Mouse (Mus musculus) retina, postnatal 1 day (tissue): ENCODE data around the gene Iqca.

Experiments
- DNase-seq: peaks from one replicate; pipeline ENCODE4 v3.0.0-alpha.2; 2012

Iqca gene

DNA sequence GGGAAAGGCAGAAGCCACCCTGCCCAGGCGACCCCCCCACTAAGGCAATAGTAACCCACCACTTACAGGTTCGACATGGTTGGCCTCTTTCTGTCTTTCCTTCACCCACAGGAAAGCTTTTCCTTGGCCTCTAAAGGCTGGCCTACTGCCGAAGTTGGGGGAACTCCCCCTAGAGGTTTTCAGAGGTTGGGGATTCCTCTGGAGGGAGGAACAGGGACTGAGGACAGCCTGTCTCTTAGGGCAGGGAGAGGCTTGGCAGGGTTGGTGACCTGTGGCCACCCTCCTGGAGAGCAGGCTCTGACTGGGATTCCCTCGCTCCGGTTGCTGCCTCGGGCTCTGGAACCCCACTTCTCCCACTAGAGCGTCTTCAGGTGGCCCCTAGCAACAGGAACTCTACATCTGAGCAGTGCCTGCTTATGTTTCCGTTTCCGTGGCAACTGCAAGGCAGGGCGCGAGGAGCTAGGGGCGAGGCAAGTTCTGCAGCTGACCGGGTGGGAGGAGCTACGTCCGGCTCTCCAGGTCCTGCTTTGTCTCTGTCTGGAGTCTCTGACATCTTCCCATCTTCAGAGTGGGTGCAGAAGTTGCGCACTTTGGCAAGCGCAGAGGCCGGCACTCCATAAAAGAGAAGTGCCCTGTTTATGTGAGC lies at the start of gene Iqca:
TSS of gene Iqca (minus strand) at position 303 of the 646 bp plus-strand sequence.
- peak; percentile 86 for DNase-seq

DNA sequence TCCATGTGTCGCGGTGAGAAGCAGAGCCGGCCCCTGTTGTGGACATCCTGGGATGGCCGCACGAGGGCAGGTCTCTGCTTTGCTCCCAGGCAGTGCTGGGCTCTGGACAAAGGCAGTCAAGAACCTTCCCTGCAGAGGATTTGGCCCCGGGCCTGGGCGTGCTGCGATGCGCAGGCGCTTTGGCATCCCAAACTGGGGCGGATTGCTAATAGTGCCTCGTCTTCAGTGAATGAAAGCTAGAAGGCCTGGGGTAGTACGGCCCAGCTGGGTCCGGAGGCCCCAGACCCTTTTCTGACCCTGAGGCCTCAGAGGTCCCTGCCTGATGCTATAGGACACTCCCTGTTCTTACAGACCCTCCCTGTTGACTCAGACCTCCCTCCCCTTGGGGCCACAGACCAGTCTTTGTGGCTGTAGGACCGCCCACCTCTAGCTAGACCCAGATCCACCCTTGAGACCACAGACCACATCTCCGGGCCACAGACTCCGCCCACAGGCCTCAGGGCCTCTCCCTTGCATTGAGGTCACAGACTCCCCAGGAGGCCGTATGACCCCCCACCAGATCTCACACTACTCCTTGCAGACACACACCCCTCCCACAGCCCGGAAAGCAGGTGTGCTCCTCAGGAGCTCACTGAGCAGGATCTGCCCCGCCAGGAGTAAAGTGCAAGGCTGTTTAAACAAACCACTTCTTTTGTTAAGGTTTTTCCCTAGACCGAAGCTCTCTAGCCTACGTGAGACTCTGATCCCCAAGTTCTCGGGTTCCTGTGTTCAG lies 49.2 kb upstream of the Iqca start:
- peak; percentile 78 for DNase-seq

DNA sequence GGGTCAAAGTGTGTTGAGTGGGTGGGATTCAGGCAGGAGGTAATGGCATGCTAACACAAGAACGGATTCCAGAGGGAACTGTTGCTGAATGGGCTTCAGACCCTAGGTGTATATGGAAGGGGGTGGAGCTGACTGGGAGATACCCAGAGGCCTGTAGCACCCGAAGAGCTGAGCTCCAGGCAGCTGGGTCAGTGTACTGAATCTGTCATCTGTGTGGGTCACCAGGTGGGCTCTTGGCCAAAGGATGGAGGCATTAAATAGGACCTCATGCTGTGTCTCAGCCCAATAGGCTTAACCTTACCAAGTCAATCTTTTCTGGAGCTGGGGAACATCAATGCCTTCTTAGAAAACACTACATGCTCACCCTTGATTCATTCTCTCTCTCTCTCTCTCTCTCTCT lies 48.5 kb upstream of the Iqca start:
- no peak for DNase-seq

DNA sequence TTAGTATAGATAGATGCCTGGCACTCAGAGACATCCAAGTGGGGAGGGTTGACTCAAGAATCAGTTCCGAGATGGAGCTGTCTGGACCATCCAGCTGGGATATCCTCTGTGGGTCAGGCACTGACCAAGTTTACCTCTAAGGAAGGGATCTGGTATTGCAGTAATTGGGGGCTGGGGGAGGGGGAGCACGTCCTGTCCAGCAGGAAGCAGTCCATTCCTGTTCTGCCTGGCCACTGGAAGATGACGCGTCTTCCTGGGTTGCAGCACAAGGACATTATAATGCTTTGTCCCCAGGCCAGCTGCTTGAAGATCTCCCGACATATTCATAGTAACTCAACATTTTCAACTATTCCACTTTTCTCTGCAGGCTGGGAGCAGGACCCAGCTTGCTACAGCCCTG lies 48.0 kb upstream of the Iqca start:
- DNase-seq: no peak

DNA sequence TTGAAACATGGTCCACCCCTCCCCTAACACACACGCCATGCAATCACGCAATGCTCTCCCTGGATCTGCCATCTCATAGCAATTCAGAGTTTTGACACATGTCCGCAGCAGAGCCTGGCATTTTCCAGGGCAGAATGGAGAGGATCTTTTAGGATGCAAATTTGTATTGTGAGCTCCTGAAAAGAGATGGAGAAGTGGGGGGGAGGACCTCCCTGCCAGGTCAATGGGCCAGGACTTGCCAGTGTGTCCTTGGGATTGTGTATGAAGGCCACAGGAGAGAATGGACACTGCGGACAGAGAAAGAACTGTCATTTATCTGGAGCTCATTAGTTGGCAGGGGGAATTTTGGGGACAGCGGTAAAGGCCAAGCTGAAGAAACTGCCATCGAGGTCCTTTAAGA lies 35.8 kb upstream of the Iqca start:
- DNase-seq: no peak

DNA sequence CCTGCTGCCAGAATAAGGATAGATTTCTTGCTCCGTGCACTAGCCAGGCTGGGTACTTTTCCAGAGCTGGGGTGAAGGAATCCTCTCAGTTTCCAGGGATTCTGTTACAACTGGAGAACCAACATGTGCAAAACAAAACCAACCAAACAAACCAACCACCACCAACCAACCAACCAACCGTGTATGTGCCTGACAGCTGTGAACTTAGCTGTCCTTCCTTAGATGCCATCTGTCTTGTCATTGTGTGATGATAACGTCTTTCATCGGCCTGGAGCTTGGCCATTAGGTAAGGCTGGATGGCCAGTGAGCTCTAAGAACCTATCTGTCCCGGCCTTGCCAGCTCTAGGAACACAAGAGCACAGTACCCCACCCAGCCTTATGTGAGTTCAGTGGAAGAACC lies 33.7 kb upstream of the Iqca start:
- no peak for DNase-seq

DNA sequence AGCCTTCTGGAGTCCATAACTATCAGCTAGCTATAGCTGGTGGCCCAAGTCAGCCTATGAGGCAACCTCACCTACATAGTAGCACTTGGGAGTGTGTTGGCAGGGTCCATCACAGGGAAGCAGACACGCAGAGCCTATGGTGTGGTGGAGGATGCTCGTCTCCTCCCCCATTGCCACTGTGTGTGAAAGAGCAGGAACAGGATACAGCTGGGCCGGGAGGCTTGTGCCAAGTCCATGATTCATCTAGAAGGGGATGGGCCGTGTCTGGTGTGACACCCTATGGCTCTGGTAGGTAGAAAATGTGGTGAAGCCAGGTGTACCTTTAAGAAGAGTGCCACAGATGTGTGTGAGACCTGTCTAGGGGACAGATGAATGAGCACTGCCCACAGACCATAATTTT lies 33.0 kb upstream of the Iqca start:
- no peak for DNase-seq

DNA sequence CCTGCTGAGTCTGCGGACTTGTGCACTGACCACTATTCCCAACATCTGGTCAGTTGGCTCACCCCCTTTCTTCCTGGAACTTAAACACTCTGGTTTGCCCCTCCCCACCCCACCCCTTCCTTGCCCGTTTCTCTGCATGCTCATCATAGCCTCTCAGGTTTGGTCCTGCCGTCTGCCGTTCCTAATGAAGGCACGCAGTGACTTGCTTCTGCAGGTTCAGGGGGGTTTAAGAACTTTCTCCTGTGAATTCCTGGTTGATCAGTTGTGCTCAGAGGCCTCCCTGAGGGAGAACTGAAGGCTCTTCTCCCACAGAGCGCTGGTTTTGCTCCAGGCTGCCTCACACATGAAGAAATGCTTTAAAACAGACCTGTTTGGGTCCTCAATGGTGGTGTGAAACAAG lies 30.4 kb upstream of the Iqca start:
- DNase-seq: no peak

DNA sequence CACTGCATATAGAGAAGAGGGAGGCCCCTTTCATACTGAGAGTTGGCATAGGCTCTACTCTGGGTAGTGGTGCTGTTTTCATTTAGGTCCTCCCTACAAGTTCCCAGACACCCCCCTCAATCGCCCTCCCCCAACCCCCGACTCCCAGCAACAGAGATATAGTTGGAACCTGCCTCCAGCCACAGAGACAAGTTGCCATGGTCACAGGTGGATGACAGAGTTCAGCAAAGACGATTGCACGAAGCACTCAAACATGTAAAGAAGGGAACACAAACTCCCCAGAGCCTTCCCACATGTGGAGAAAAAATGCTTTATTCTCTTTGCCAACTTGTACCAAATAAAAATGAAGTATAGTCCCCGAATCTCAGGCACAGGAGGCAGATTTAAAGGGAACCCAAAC lies 29.3 kb upstream of the Iqca start:
- no peak for DNase-seq

DNA sequence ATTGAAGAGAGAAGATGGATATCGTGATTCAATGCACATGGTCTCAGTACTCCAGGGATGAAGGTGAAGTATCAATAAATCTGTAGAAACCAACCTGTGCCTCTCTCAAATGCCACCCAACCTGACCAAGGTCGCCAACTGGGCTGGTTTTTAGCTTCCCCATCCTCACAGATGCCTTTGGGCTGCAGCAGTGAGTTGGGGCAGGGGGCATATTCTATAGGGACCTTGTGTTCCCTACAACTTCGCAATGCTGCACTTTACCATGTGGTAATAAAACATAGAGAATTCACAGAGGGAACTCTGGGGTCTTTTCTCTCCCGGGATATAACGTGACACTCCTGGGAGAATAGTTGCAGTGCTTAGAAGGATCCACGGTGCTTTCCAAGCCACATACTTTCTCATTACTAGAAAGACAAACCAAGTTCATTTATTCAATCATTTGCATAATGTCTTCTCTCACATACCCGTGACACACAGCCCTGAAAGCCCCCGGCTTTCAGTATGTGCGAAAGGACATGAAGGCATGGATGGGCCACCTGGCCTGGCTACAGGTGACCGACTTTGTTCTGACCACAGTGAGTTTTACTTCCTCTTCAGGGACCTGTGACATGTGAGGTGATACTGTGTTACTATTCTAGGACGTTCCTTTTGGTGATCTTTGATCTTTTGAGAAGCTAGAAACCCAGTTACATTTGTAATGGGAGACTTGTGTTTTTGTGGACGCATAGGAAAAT lies 27.9 kb upstream of the Iqca start:
- DNase-seq: no peak

DNA sequence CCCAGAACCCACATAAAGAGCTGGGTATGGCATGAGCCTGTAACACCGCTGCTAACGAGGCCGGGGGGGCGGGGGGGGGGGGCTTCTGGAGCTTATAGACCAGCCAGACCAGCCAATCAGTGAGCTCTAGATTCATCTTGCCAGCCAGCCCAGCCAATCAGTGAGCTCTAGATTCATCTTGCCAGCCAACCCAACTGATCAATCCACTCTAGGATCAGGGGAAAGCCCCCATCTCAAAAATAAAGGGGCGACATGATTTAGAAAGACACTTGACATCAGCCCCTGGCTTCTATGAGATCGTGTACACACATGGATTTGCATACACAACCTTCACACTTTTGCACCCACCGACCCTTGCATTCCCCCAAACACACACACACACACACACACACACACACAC lies 27.3 kb upstream of the Iqca start:
- DNase-seq: no peak

DNA sequence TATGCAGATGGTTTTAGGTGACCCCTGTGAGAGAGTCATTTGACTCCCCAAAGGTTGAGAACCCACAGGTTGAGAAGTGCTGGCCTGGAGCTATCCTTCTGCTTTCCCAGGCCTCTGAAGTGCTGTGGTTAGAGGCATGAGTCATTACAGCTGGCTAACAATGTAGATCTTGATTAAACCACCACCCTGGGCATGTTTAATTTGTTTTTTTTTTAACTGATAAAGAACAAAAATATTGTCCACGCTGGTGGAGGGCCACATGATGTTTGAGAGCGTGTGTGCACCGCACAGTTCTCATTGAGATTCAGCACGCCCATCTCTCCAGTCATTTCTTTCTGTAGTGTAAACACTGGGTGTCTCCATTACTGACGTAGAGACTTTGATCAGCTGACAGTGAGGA lies 24.8 kb upstream of the Iqca start:
- DNase-seq: no peak

DNA sequence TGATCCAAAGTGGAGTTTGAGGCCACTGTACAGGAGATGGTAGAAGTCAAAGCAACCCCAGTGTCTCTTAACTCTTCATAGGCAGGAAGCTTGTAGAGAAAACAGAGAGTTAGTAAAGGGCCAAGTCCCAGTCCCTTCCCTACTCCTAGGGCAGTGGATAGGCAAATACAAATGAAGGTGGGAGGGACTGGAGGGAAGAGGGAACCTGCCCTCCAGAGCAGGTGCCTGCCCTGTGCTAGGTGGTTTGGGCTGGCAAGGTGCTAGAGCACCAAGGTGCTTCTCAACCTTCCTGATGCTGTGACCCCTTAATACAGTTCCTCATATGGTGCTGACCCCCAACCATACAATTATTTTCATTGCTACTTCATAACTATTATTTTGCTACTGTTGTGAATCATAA lies 24.4 kb upstream of the Iqca start:
- DNase-seq: no peak

DNA sequence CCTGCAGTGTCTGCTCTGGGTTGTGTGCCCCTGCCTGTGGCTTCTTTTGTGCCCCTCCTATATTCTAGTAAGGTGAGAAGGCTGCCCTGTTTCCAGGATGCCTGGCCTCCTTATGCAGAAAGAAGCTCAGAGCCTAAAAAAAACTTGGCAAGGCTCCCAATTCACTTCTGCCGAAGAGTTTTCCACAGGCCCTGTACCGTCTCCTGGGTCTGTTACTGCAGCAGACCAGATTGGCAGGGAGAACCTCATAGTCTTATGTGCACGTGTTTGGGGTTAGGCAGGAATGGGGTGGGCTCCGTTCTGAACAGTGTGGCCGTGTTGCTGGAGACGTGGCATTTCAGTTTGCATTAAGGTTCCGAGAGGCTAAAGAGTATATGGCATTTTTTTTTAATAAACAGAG lies 23.0 kb upstream of the Iqca start:
- no peak for DNase-seq

DNA sequence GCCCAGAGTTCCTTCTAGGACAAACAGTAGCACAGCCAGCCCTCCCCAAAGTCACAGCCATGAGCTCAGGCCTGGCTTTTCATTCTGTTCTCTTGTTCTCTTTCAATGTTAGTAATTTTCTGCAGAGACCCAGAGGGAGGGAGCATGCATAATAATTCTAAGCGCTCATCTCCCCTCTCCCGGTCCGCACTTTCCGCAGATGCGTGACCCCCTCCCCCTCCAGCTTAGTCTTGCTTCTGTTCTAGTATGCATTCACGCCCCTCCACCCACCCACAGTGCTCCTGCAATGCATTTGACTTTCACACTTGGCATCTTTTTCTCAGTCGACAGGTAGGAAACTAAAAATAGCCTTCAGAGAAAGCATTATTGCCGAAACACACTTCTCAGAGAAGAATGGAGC lies 21.1 kb upstream of the Iqca start:
- DNase-seq: no peak

DNA sequence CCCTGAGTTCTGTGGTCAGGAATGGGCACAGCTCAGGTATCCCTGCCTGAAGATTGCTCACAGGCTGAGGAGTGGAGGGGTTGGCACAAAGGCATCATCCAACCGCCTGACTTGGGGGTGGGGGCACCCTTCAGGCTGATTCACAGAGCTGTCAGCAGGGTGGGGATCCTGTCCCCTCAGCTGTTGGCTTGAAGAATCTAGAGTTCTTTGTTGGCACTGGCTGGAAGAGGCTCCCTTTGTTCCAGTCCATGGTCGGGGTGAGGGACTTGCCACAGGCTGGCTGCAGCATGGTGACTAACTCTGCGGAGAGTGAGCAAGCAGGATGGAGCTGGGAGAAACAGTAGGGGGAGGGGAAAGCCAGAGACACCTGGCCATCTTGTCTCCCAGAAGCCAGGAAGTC lies 11.1 kb upstream of the Iqca start:
- peak; percentile 45 for DNase-seq

DNA sequence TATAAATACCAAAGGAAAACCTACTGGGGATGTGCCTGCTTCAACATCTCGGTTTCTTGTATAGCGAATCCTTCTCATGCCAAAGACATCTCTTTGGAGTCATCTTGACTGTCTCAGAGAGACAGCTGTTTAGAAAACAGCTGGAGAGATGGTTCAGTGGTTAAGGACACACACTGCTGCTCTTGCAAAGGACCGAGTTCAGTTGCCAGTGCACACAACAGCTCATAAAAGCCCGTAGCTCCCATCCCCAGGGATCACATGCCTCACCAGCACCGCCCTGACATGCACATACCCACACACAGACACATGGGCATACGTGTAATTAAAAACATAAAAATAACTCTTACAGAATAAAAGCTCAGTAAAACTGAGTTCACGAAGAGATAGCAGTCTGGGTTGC lies 10.0 kb upstream of the Iqca start:
- no peak for DNase-seq

DNA sequence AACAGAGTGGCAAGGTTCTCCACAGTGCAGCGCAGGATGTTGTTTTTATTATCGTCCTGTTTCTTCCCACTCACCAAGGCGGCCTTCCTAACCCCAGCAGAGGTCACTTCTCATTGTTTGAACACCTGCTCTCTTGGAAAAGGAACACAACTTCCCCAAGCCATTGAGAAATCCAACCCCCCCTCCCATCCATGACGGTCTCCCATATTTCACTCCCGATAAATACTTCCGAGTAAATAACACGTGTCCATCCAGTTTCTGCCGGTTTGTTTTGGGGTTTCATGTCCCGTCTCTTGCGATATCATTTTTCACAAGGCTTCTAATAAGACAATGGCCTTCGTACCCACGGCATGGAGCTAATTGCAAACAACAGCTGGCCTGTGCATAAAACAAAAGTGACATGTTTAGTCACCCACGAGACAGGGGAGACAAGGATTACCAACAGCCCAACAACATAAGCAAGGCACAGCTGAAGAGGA lies 9.2 kb upstream of the Iqca start:
- peak; percentile 90 for DNase-seq

DNA sequence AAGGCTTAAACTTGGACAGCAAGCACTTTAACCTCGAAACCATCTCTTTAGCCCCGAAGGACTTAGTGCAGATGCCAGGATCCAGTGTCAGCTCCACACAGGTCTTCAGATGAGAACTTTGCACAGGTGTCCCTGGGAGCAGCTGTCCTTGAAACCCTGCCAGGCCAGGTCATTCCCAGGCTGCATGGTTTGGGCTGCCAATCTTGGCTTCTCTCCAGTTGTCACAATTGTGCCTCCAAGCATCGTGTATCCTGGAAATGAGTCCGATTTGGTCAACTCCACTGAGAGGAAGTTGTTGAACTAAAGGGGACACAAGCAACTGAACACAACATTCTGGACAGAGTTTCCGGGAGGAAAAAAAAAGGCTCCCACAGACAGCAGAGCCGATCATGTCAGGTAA lies 8.4 kb upstream of the Iqca start:
- DNase-seq: peak; percentile 36

DNA sequence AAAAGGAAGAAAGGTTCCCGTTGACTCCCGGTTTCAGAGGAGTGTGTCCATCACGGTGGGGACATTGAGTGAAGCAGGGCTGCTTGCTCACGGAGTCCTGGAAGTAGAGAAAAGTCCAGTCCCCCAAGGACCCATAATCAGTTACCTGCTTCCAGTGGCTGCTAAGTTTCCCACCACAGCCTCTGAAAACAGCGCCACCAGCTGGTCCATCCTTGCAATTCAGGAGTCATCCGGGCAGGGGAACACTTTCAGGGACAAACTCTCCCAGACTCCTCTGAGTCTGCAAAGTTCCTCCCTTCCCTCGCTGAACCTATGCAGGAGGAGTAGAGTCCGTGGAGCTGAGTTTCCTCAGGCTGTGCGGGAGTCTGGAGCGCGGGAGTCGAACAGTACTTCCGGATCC lies 6.7 kb upstream of the Iqca start:
- DNase-seq: no peak

DNA sequence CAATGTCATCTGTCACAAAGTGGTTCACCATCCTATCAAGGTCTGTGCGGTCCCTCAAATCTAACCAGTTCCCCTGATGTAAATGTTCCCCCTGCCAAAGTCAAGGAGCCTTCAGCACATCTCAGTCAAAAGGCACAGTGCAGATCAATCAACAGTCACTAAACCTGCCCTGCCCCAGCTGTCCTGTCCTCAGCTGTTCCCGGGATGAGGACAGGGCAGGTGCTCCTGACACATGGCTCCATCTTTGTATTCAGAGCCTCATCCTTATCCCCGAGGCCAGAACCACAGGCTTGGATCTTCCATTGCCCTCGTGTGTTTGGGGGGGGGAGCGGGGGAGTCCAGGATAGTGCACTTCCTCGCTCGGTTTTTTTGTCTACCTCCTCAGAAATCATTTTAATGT lies 3.4 kb upstream of the Iqca start:
- no peak for DNase-seq

DNA sequence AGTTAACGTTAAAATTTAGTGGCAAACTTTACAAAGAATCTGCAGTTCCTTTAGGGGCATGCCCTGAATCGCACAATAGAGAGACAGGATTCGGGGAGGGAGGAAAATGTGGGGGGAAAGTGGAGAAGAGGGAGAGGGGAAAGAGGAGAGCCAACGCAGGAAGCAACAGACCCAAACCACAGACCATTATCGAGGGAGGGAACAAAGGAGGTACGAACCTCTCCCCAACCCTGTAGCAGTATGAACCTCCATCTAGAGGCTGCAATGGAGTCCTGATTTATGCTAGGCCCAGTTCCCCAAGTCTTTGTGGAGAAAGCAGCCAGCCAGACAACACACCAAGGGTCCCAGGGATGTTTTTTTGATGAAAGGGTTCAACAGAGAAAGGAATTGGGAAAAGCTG lies 586 bp upstream of the Iqca start:
- DNase-seq: no peak

DNA sequence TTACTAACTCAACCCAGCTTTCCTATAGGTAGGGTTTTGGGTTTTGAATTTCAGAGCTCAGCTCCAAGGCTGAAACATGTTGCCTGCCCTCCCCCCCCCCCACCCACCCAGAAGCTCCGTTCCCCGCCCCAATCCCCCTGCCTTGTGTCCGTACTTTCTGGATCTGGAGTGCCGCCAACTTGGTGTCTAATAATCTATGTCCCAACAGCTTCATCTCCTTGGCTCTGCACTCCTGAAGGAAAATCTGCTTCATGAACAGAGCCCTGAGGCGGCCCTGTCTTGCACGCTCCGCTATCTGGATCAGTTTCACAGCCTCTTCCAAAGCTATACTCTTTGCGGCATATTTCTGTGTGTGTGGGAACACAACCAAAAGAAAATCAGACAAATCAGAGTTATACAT lies 13.5 kb downstream of the Iqca start:
- no peak for DNase-seq

DNA sequence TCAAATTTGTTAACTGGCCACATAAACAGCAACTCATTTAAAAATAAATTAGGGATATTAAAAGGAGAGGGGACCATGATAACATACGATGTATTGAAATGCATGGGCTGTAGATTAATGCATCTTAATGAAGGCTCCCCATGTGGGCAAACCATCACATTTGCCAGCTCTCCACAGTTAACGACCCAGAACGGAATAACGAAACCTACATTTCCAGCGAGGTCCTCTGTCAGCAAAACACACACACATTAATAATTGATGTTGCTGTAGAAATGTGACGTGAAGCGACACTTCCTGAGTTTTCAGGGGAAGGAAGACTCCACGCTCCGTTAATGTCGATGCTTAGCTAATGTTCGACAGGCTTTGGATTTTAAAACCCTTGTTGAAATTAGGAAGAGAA lies 20.8 kb downstream of the Iqca start:
- peak; percentile 38 for DNase-seq
